Mouse (Mus musculus): Measurements from ENCODE around the gene Slc5a2.

Slc5a2 gene

GRCm38 (mm10) chr7:128246496-128247391 lies 18.7 kb upstream of the Slc5a2 start, which contains the start of gene Tgfb1i1:
TSS of gene Tgfb1i1 (plus strand) at chr7:128246812.
- no peak for TF ChIP-seq NANOG (IDR thresholded peaks at IDR 0.05; ENCODE audit: borderline replicate concordance, low read length)
- no peak for TF ChIP-seq POU5F1 (IDR thresholded peaks at IDR 0.05; ENCODE audit: borderline replicate concordance, low read length)
- no peak for TF ChIP-seq CTCF (conservative IDR thresholded peaks at IDR 0.05; ENCODE audit: low read length)
- peaks cover 32% of the 10 kb centered on the region for H3K36me3 ChIP-seq (ENCODE audit: insufficient read depth, low read length)
- peaks cover 51% of the 10 kb centered on the region for H3K27me3 ChIP-seq (ENCODE audit: insufficient read depth, low read length)

GRCm38 (mm10) chr7:128247443-128247842 lies 18.0 kb upstream of the Slc5a2 start:
- peaks cover 51% of the 10 kb centered on the region for H3K4me1 ChIP-seq (replicated peaks; ENCODE audit: low read depth, low read length)
- peaks cover 25% of the 10 kb centered on the region for H3K36me3 ChIP-seq (ENCODE audit: insufficient read depth, low read length)
- H3K9me3 ChIP-seq (ENCODE audit: low read length): no peaks in the 10 kb centered on the region
- peak overlapping the region; percentile 78 for H3K4me3 ChIP-seq (replicated peaks; ENCODE audit: low read length)
- TF ChIP-seq CTCF (conservative IDR thresholded peaks at IDR 0.05; ENCODE audit: low read length): peak; percentile 61
- no peak for TF ChIP-seq NANOG (IDR thresholded peaks at IDR 0.05; ENCODE audit: borderline replicate concordance, low read length)
- peaks cover 58% of the 10 kb centered on the region for H3K27me3 ChIP-seq (ENCODE audit: insufficient read depth, low read length)

More at GRCm38 (mm10) chr7:128246496-128247391, 18.7 kb upstream of the Slc5a2 start, which contains the start of gene Tgfb1i1:
- H3K4me1 ChIP-seq (replicated peaks; ENCODE audit: low read depth, low read length): peaks cover 51% of the 10 kb centered on the region
- H3K4me3 ChIP-seq (replicated peaks; ENCODE audit: low read length): peak within 1 kb of the TSS; percentile 78
- no peaks in the 10 kb centered on the region for H3K9me3 ChIP-seq (ENCODE audit: low read length)

DNA sequence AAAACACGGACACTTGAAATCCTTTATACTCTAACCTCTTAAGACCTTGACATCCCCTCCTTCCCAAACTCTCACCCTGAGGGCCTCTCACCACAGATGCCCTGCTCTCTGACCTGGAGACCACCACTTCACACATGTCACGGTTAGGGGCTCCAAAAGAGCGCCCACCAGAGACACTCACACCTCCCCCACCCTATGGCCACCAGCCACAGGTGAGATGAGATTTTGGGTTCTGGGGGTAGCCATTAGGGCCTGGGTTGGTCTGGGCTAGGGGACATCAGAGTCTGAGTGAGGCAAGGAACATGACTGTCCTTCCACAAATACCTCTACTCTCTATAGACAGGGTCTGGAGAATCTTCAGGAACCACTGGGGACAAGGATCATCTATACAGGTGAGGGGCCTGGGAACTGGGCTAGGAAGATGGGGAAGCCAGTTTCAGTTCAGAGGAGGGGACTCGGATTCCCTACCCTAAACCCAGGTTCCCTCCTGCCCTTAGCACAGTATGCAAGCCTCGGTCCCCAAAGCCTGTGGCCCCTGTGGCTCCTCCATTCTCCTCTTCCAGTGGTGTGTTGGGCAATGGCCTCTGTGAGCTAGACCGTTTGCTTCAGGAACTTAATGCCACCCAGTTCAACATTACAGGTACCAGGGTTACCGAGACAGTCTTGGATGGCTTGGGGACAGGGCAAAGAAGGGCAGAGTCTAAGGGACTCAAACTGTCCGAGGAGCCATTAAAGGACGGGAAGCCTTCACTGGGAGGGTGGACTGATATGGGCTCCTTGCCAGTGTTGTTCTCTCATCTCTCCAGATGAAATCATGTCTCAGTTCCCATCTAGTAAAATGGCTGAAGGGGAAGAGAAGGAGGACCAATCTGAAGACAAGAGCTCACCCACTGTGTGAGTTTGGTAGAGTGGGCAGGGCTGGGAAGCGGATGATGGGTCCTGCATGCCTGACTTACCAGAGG lies 17.1 kb upstream of the Slc5a2 start:
- peaks cover 51% of the 10 kb centered on the region for H3K4me1 ChIP-seq (replicated peaks; ENCODE audit: low read depth, low read length)
- no peak overlapping the region for H3K4me3 ChIP-seq (replicated peaks; ENCODE audit: low read length)
- H3K36me3 ChIP-seq (ENCODE audit: insufficient read depth, low read length): peaks cover 17% of the 10 kb centered on the region
- H3K27me3 ChIP-seq (ENCODE audit: insufficient read depth, low read length): peaks cover 67% of the 10 kb centered on the region
- TF ChIP-seq NANOG (IDR thresholded peaks at IDR 0.05; ENCODE audit: borderline replicate concordance, low read length) (no peak), POU5F1 (IDR thresholded peaks at IDR 0.05; ENCODE audit: borderline replicate concordance, low read length) (no peak), CTCF (conservative IDR thresholded peaks at IDR 0.05; ENCODE audit: low read length) (no peak)
- H3K9me3 ChIP-seq (ENCODE audit: low read length): no peaks in the 10 kb centered on the region

GRCm38 (mm10) chr7:128249998-128250397 lies 15.5 kb upstream of the Slc5a2 start:
- TF ChIP-seq POU5F1 (IDR thresholded peaks at IDR 0.05; ENCODE audit: borderline replicate concordance, low read length) (no peak), NANOG (IDR thresholded peaks at IDR 0.05; ENCODE audit: borderline replicate concordance, low read length) (no peak), CTCF (conservative IDR thresholded peaks at IDR 0.05; ENCODE audit: low read length) (no peak)
- peaks cover 79% of the 10 kb centered on the region for H3K27me3 ChIP-seq (ENCODE audit: insufficient read depth, low read length)
- H3K4me1 ChIP-seq (replicated peaks; ENCODE audit: low read depth, low read length): peaks cover 38% of the 10 kb centered on the region
- no peaks in the 10 kb centered on the region for H3K9me3 ChIP-seq (ENCODE audit: low read length)
- no peak overlapping the region for H3K4me3 ChIP-seq (replicated peaks; ENCODE audit: low read length)
- H3K36me3 ChIP-seq (ENCODE audit: insufficient read depth, low read length): peaks cover 5% of the 10 kb centered on the region

- H3K4me1 ChIP-seq (replicated peaks; ENCODE audit: low read depth, low read length): peaks cover 22% of the 10 kb centered on the region
- TF ChIP-seq CTCF (conservative IDR thresholded peaks at IDR 0.05; ENCODE audit: low read length): no peak
- TF ChIP-seq POU5F1 (IDR thresholded peaks at IDR 0.05; ENCODE audit: borderline replicate concordance, low read length): no peak
- H3K9me3 ChIP-seq (ENCODE audit: low read length): no peaks in the 10 kb centered on the region
- H3K4me3 ChIP-seq (replicated peaks; ENCODE audit: low read length): peak overlapping the region; percentile 74; the same call in 1 of the 2 replicates
- no peaks in the 10 kb centered on the region for H3K36me3 ChIP-seq (ENCODE audit: insufficient read depth, low read length)
- H3K27me3 ChIP-seq (ENCODE audit: insufficient read depth, low read length): peaks cover 69% of the 10 kb centered on the region
These were observed 13.5 kb upstream of the Slc5a2 start for GRCm38 (mm10) chr7:128251946-128252345.

GRCm38 (mm10) chr7:128252609-128253008 lies 12.8 kb upstream of the Slc5a2 start:
- H3K36me3 ChIP-seq (ENCODE audit: insufficient read depth, low read length): no peaks in the 10 kb centered on the region
- peaks cover 72% of the 10 kb centered on the region for H3K27me3 ChIP-seq (ENCODE audit: insufficient read depth, low read length)
- peak overlapping the region; percentile 74 for H3K4me3 ChIP-seq (replicated peaks; ENCODE audit: low read length)
- H3K4me1 ChIP-seq (replicated peaks; ENCODE audit: low read depth, low read length): peaks cover 18% of the 10 kb centered on the region
- no peaks in the 10 kb centered on the region for H3K9me3 ChIP-seq (ENCODE audit: low read length)
- no peak for TF ChIP-seq POU5F1 (IDR thresholded peaks at IDR 0.05; ENCODE audit: borderline replicate concordance, low read length)
- TF ChIP-seq CTCF (conservative IDR thresholded peaks at IDR 0.05; ENCODE audit: low read length): no peak
- TF ChIP-seq NANOG (IDR thresholded peaks at IDR 0.05; ENCODE audit: borderline replicate concordance, low read length): no peak

DNA sequence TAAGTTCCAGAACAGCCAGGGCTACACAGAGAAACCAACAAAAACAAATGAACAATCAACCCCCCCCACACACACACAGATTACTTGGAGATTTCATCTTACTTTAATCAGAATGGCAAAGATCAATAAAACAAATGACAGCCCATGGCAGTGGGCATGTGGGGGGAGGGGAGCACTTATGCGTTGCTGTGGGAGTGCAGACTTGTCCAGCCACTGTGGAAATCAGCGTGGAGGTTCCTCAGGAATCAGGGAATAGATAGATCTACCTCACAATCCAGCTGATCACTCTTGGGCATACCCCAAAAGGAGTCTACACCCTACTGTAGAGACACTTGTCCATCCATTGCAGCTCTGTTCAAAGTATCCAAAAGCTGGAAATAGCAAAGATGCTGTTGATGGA lies 10.5 kb upstream of the Slc5a2 start:
- H3K36me3 ChIP-seq (ENCODE audit: insufficient read depth, low read length): no peaks in the 10 kb centered on the region
- H3K4me1 ChIP-seq (replicated peaks; ENCODE audit: low read depth, low read length): peaks cover 18% of the 10 kb centered on the region
- H3K27me3 ChIP-seq (ENCODE audit: insufficient read depth, low read length): peaks cover 75% of the 10 kb centered on the region
- TF ChIP-seq NANOG (IDR thresholded peaks at IDR 0.05; ENCODE audit: borderline replicate concordance, low read length) (no peak), POU5F1 (IDR thresholded peaks at IDR 0.05; ENCODE audit: borderline replicate concordance, low read length) (no peak), CTCF (conservative IDR thresholded peaks at IDR 0.05; ENCODE audit: low read length) (no peak)
- no peaks in the 10 kb centered on the region for H3K9me3 ChIP-seq (ENCODE audit: low read length)
- H3K4me3 ChIP-seq (replicated peaks; ENCODE audit: low read length): no peak overlapping the region

- TF ChIP-seq POU5F1 (IDR thresholded peaks at IDR 0.05; ENCODE audit: borderline replicate concordance, low read length): no peak
- no peak for TF ChIP-seq NANOG (IDR thresholded peaks at IDR 0.05; ENCODE audit: borderline replicate concordance, low read length)
- no peak for TF ChIP-seq CTCF (conservative IDR thresholded peaks at IDR 0.05; ENCODE audit: low read length)
- no peak overlapping the region for H3K4me3 ChIP-seq (replicated peaks; ENCODE audit: low read length)
- peaks cover 18% of the 10 kb centered on the region for H3K4me1 ChIP-seq (replicated peaks; ENCODE audit: low read depth, low read length)
- no peaks in the 10 kb centered on the region for H3K9me3 ChIP-seq (ENCODE audit: low read length)
- peaks cover 75% of the 10 kb centered on the region for H3K27me3 ChIP-seq (ENCODE audit: insufficient read depth, low read length)
- H3K36me3 ChIP-seq (ENCODE audit: insufficient read depth, low read length): no peaks in the 10 kb centered on the region
These were observed 9.7 kb upstream of the Slc5a2 start for GRCm38 (mm10) chr7:128255757-128256156.
